Mouse (Mus musculus) E14TG2a.4 (cell line): ENCODE results near the gene Desi1.

ENCODE experiments used
- CTCF ChIP-seq: conservative IDR thresholded peaks from 2 replicates; pipeline ENCODE4 v1.5.1; 2014; ENCODE audit warnings: low read length
- NANOG ChIP-seq: IDR thresholded peaks from 2 replicates; pipeline ENCODE4 v1.6.1; 2014; ENCODE audit warnings: borderline replicate concordance, low read length, mixed read lengths
- POU5F1 ChIP-seq: IDR thresholded peaks from 2 replicates; pipeline ENCODE4 v1.6.1; 2014; ENCODE audit warnings: low read length, borderline replicate concordance

- TF ChIP-seq CTCF (no peak), NANOG (no peak), POU5F1 (no peak)
Measured at GRCm38 (mm10) chr15:81987646-81988045, 46.0 kb downstream of the Desi1 start, which contains the start of gene Xrcc6.
